Mouse (Mus musculus) adrenal gland, postnatal 36 days (tissue): ENCODE data around the gene Ttbk2. TPM values are rescaled to one million over a fixed set of nuclear protein-coding genes. Genes with fewer than 3 reads are reported as not detected.

Experiments
- total RNA-seq, 2 experiments: library from RNA; stranded (reverse); gene quantifications; 2 replicates each; pipeline ENCODE4 v1.2.3; 2021

Gene Ttbk2
- total RNA-seq, 2 experiments from 2014 or later: 13.5 to 14.4 TPM

Other genes with a start within 250 kb of the Ttbk2 start
- gene Haus2, start 241.2 kb downstream of the Ttbk2 start, total RNA-seq: 10 to 100 TPM; 10.5 to 15.4 TPM
- 10 to 100 TPM; 14.4 to 19.6 TPM for gene Lrrc57, start 241.1 kb downstream of the Ttbk2 start, total RNA-seq
- gene Stard9, start 221.5 kb downstream of the Ttbk2 start, total RNA-seq: 10 to 100 TPM; 10.3 to 12.9 TPM
- gene Cdan1, start 476 bp downstream of the Ttbk2 start, total RNA-seq: 10 to 100 TPM; 13.8 to 15.6 TPM
- gene Ubr1, start 120.1 kb upstream of the Ttbk2 start, total RNA-seq: 10 to 100 TPM; 31.9 to 36.2 TPM
- 10 to 100 TPM; 10.6 to 23.8 TPM for gene Tmem62, start 126.4 kb upstream of the Ttbk2 start, total RNA-seq
- gene Ccndbp1, start 157.8 kb upstream of the Ttbk2 start, total RNA-seq: 10 to 100 TPM; 41.7 to 50.2 TPM
- not detected for gene Epb42, start 186.5 kb upstream of the Ttbk2 start, total RNA-seq
- not detected for gene Tgm5, start 235.2 kb upstream of the Ttbk2 start, total RNA-seq